Mouse (Mus musculus) 416B (cell line): ENCODE measurements around the gene Ccdc191.

ENCODE experiments used
- DNase-seq: peaks from one replicate; pipeline ENCODE4 v3.0.0; 2011; ENCODE audit warnings: low read depth

Gene Ccdc191

DNA sequence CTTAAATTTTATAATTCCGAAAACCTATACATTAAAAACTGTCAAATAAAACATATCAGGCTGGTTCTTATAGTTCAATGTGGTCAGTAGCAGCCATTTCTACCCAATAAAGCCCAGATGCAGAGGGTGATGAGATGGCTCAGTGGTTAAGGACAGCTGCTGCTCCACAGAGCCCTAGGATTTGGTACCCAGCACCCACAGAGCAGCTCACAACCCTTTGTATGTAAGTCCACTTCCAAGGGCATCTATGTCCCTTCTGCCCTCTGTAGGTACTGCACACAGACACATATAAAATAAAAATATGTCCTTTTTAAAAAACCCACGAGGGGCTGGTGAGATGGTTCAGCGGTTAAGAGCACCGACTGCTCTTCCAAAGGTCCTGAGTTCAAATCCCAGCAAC is 96.7 kb downstream of the Ccdc191 start:
- DNase-seq: no peak

DNA sequence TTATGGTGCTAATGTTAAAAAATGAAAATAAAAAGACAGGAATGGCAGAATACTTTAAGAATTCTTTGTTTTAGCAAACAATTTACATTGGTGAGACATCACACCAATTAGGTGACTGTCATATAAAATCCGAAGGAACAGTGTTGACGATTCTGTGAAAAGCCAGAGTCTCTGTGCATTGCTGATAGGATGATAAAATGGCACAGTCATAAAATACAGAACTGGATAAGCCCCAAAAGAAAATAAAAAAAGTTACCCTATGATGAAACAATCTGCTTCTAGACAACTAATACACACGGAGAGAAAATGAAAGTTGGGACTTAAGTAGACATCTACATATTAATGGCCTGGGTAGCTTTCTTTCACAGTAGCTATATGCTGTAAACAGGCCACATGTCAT is 105.0 kb downstream of the Ccdc191 start:
- no peak for DNase-seq

DNA sequence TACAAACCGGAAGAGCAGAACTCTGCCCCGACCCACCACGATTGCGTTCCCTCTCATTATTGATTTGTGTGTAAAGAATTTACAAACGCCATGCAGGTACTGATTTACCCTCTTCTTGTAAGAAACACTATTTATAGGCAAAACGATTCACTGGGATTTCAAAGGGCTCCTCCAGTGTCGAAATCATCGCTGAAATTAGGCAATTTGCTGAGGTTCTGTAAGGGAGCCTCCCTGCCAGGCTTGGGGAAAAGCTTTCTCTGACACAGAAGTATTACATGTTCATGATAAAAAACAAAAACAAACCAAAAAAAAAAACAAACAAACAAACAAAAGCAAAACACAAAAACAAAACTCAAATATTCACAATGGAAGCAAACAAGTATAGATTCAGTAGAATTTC is 109.5 kb downstream of the Ccdc191 start:
- DNase-seq: peak; percentile 31

DNA sequence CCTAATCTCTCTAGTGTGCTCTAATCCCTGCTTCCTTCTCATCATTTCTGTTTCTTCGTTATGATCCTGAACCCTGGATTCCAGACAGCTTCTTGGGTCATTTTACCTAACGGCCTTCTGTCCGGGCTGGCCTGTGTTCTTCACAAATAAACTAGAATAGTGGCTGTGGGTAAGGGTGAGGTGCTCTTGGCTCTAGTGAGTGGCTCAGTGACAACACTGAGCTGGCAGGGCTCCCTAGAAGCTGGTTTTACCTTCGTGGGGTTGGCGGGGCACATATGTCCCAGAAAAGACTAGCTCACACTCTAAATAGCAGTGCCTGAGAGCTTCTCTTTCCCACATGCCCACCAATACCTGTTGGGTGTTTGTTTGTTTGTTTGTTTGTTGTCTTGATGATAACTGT is 109.9 kb downstream of the Ccdc191 start:
- no peak for DNase-seq

DNA sequence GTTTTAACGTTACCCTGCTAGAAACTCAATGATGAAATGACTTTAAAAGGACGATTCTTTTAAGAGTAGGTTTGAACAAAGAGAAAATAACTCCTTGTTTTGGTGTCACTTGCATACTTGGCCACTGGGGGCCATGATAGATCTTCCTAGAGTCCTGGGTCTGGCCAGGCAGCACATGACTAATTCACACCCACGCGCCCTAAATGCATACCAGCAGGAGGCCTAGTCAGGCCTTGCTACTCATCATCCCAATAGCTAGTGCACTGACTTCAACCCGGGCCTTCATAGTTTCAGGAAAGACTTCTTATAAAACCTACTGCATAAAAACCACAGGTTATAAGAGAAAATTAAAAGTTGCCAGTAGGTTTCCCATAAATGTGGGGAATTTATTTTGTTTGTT is 112.5 kb downstream of the Ccdc191 start:
- peak; percentile 83 for DNase-seq

DNA sequence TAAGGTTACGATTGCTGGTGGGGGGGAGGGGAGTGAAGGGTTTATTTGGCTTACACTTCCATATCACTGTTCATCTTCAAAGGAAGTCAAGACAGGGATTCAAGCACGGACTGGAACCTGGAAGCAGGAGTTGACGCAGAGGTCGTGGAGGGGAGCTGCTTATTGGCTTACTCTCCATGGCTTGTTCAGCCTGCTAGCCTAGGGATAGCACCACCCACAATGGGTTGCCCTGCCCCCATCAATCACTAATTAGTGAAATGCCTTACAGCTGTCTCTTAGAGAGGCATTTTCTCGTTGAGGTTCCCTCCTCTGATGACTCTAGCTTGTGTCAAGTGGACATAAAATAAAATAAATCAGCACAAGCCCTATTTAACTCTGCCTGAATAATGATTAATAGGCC is 121.4 kb downstream of the Ccdc191 start:
- no peak for DNase-seq
